Mouse (Mus musculus): Measurements from ENCODE around the gene Lama2. TPM values are rescaled to one million over a fixed set of nuclear protein-coding genes. Genes with fewer than 3 reads are reported as not detected.

Gene Lama2
- polyA plus RNA-seq, 1 experiment from 2014 or later: 6.5 TPM

GRCm38 (mm10) chr10:27123763-27124162 is 495.8 kb downstream of the Lama2 start:
- WGBS: 75% methylated on average over 5 of the region's 5 CpGs
- no peak overlapping the region for H3K27ac ChIP-seq
- H3K9me3 ChIP-seq: no peaks in the 10 kb centered on the region
- DNase-seq (ENCODE audit: low spot score): no peak
- no peak overlapping the region for H3K4me3 ChIP-seq
- no peaks in the 10 kb centered on the region for H3K36me3 ChIP-seq
- H3K27me3 ChIP-seq (ENCODE audit: insufficient read depth, poor library complexity, severe bottlenecking): no peaks in the 10 kb centered on the region
- H3K4me1 ChIP-seq: no peaks in the 10 kb centered on the region

GRCm38 (mm10) chr10:27117815-27118214 is 501.7 kb downstream of the Lama2 start:
- DNase-seq (ENCODE audit: low spot score): no peak
- Histone ChIP-seq H3K27ac (no peak overlapping the region), H3K36me3 (no peaks in the 10 kb centered on the region), H3K4me3 (no peak overlapping the region), H3K4me1 (no peaks in the 10 kb centered on the region), H3K27me3 (ENCODE audit: insufficient read depth, poor library complexity, severe bottlenecking) (no peaks in the 10 kb centered on the region), H3K9me3 (no peaks in the 10 kb centered on the region)
- WGBS: 83% methylated on average over 3 of the region's 3 CpGs

- Histone ChIP-seq H3K9me3 (no peaks in the 10 kb centered on the region), H3K4me1 (no peaks in the 10 kb centered on the region), H3K27me3 (ENCODE audit: insufficient read depth, poor library complexity, severe bottlenecking) (no peaks in the 10 kb centered on the region), H3K27ac (no peak overlapping the region), H3K36me3 (no peaks in the 10 kb centered on the region), H3K4me3 (no peak overlapping the region)
- WGBS: 86% methylated on average over 2 of the region's 2 CpGs
- no peak for DNase-seq (ENCODE audit: low spot score)
Measured at GRCm38 (mm10) chr10:27116938-27117647, 502.5 kb downstream of the Lama2 start.

- H3K27ac ChIP-seq: no peak overlapping the region
- no peaks in the 10 kb centered on the region for H3K4me1 ChIP-seq
- no peaks in the 10 kb centered on the region for H3K27me3 ChIP-seq (ENCODE audit: insufficient read depth, poor library complexity, severe bottlenecking)
- no peaks in the 10 kb centered on the region for H3K9me3 ChIP-seq
- 90% methylated on average over 3 of the region's 3 CpGs for WGBS
- no peak for DNase-seq (ENCODE audit: low spot score)
- H3K4me3 ChIP-seq: no peak overlapping the region
- H3K36me3 ChIP-seq: no peaks in the 10 kb centered on the region
Measured at GRCm38 (mm10) chr10:27114131-27114530, 505.4 kb downstream of the Lama2 start.

DNA sequence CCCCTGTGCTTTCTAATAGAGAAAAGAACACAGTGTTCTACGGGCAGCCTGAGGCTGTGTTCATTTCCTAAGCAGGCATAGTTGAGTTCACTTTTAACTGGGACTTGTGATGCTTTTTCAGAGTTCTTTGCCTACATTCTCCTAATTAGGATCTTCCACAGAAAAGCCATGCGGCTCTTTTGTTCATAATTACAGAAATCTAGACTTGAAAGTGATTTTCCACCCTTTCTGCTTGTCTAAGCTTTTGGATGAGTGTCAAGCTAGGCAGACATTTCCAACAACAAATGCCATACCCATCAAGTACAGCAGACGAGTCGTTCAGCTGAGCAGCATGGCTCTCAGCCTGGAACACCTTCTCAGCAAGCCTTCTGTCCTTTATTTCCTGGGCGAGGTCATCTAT is 515.7 kb downstream of the Lama2 start:
- WGBS: 79% methylated on average over 5 of the region's 5 CpGs
- no peak for DNase-seq (ENCODE audit: low spot score)
- Histone ChIP-seq H3K4me3 (no peak overlapping the region), H3K27me3 (ENCODE audit: insufficient read depth, poor library complexity, severe bottlenecking) (no peaks in the 10 kb centered on the region), H3K9me3 (no peaks in the 10 kb centered on the region), H3K27ac (no peak overlapping the region), H3K4me1 (no peaks in the 10 kb centered on the region), H3K36me3 (no peaks in the 10 kb centered on the region)

DNA sequence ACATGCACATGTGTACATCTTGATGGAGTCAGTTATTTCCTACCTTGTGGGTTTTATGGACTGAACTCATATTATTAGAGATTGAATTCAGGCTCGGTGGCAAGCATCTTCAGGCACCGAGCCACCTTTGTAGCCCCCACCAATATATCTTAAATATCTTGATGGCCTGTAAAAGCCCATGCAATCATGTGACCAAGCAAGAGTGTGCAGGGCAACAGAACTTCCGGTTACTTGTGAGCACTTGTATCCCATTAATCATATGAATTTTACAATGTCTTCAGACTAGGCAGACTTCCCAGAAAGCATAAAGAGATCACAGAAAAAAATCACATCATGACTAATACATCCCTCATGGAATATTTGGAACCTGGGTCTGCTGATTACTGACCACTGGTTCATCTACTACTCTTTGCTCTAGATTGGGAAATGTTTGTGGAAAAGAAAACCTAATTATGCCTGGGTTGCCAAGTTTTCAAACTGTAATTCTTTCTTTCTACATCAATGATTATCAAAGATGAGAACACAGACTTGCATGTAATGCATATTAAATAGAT is 517.7 kb downstream of the Lama2 start:
- H3K9me3 ChIP-seq: no peaks in the 10 kb centered on the region
- H3K27me3 ChIP-seq (ENCODE audit: insufficient read depth, poor library complexity, severe bottlenecking): no peaks in the 10 kb centered on the region
- no peak overlapping the region for H3K4me3 ChIP-seq
- H3K27ac ChIP-seq: no peak overlapping the region
- no peaks in the 10 kb centered on the region for H3K4me1 ChIP-seq
- no peaks in the 10 kb centered on the region for H3K36me3 ChIP-seq
- DNase-seq (ENCODE audit: low spot score): no peak
- WGBS: 86% methylated on average over 3 of the region's 3 CpGs

- H3K27ac ChIP-seq: no peak overlapping the region
- 0 out of 2 replicates have a peak, but pooled peaks cover 3% of the 10 kb centered on the region for H3K4me1 ChIP-seq
- H3K27me3 ChIP-seq (ENCODE audit: insufficient read depth, poor library complexity, severe bottlenecking): no peaks in the 10 kb centered on the region
- DNase-seq (ENCODE audit: low spot score): no peak
- no peaks in the 10 kb centered on the region for H3K9me3 ChIP-seq
- WGBS: 79% methylated on average over 2 of the region's 2 CpGs
- H3K4me3 ChIP-seq: no peak overlapping the region
- H3K36me3 ChIP-seq: no peaks in the 10 kb centered on the region
Measured at GRCm38 (mm10) chr10:27077113-27077512, 542.4 kb downstream of the Lama2 start.

DNA sequence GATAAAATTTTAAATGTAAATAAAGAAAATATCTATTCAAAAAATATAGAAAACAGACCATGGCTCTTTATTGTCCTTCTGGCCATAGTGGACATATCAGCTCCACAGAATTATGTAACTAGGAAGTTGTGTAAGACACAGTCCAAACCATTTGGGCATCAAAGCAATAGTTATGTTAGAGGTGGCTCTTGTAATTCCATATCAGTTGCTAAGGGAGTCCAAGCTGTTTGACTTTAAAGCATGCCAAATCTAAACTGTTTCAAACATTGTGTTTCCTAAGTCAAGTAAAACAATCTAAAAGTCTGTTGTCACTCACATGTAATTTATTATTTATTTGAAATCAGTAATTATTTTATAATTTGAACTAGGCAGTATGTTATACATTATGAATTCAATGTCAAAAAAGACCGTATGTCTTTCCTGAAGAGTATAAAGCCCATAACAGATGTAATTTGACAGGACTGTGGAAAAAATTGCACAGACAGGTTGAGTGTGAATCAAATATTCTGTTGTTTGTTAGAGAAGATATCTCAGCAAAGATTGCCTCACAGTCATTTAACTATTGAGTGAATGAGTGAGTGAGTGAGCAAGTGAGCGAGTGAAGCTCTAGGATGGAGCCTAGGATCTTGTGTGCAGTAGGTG is 550.6 kb downstream of the Lama2 start:
- Histone ChIP-seq H3K36me3 (no peaks in the 10 kb centered on the region), H3K4me1 (0 out of 2 replicates have a peak, but pooled peaks cover 4% of the 10 kb centered on the region), H3K4me3 (no peak overlapping the region), H3K27ac (no peak overlapping the region), H3K27me3 (ENCODE audit: insufficient read depth, poor library complexity, severe bottlenecking) (no peaks in the 10 kb centered on the region), H3K9me3 (no peaks in the 10 kb centered on the region)
- WGBS: 82% methylated on average over 2 of the region's 2 CpGs
- no peak for DNase-seq (ENCODE audit: low spot score)

DNA sequence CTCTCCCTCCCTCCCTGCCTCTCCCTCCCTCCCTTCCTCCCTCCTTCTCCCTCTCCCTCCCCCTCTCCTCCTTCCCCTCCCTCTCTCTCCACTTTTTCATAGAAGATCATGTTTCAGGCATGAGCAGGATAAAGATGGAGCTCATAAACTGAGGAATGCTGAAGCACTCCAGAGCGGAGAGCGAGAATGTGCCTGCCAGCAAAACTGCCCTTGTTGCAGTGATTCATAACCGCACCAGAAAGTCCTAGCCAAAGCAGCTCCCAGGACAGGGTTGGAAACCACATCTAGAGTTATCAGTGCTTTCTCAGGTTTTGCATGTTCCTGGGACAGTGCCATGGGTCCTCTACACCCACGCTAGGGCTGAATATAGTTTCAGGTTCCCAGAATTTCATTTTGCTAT is 555.9 kb downstream of the Lama2 start:
- Histone ChIP-seq H3K36me3 (no peaks in the 10 kb centered on the region), H3K4me1 (0 out of 2 replicates have a peak, but pooled peaks cover 7% of the 10 kb centered on the region), H3K9me3 (no peaks in the 10 kb centered on the region), H3K27ac (no peak overlapping the region), H3K27me3 (ENCODE audit: insufficient read depth, poor library complexity, severe bottlenecking) (no peaks in the 10 kb centered on the region), H3K4me3 (no peak overlapping the region)
- 52% methylated on average over 4 of the region's 4 CpGs for WGBS
- DNase-seq (ENCODE audit: low spot score): no peak

DNA sequence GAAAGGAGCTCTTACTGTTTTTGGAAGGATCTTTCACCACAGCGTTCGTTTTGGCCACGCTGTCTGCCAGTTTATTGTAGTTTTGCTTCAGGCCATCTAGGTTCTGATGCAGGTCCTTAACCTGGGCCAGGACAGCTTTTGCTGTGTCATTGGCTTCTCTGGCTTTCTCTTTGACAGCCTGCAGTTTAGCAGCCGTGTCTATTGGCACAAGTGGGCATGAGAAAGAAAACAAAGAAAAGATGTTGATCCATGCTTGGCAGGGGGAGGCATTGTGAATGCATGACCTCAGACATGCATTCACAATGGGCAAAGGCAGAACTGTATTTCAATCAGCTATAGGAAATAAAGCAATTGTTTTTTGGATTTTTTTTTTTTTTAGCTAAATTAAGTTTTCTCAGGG is 565.1 kb downstream of the Lama2 start:
- Histone ChIP-seq H3K4me1 (no peaks in the 10 kb centered on the region), H3K27ac (no peak overlapping the region), H3K9me3 (no peaks in the 10 kb centered on the region), H3K27me3 (ENCODE audit: insufficient read depth, poor library complexity, severe bottlenecking) (no peaks in the 10 kb centered on the region), H3K36me3 (no peaks in the 10 kb centered on the region), H3K4me3 (no peak overlapping the region)
- DNase-seq (ENCODE audit: low spot score): no peak
- 72% methylated on average over 4 of the region's 4 CpGs for WGBS

DNA sequence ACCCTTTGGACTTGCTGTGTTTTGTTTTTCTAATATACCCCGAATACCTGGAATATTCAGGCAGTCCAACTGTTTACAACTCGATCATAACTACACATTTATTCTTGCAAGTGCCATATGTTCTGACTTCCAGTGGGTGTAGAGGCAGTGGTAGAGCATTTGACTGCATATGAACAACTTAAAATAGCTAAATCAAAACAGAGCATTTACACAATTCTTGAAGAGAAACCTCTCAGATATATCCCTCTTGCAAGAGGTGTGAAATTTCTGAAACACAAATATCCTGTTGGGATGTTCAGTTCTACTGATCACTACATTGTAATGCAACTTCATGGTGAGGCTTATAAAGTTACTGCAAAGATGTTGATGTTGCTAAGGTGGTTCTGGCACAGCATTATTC is 572.4 kb downstream of the Lama2 start:
- DNase-seq (ENCODE audit: low spot score): no peak
- H3K36me3 ChIP-seq: no peaks in the 10 kb centered on the region
- no peaks in the 10 kb centered on the region for H3K9me3 ChIP-seq
- no peaks in the 10 kb centered on the region for H3K4me1 ChIP-seq
- H3K27ac ChIP-seq: no peak overlapping the region
- 69% methylated on average over 2 of the region's 2 CpGs for WGBS
- H3K4me3 ChIP-seq: no peak overlapping the region
- H3K27me3 ChIP-seq (ENCODE audit: insufficient read depth, poor library complexity, severe bottlenecking): no peaks in the 10 kb centered on the region

- H3K9me3 ChIP-seq: no peaks in the 10 kb centered on the region
- H3K27me3 ChIP-seq (ENCODE audit: insufficient read depth, poor library complexity, severe bottlenecking): no peaks in the 10 kb centered on the region
- H3K36me3 ChIP-seq: no peaks in the 10 kb centered on the region
- H3K4me3 ChIP-seq: no peak overlapping the region
- 31% methylated on average over 1 of the region's 1 CpGs for WGBS
- H3K27ac ChIP-seq: no peak overlapping the region
- no peak for DNase-seq (ENCODE audit: low spot score)
- H3K4me1 ChIP-seq: no peaks in the 10 kb centered on the region
Measured at GRCm38 (mm10) chr10:27041812-27042211, 577.7 kb downstream of the Lama2 start.

DNA sequence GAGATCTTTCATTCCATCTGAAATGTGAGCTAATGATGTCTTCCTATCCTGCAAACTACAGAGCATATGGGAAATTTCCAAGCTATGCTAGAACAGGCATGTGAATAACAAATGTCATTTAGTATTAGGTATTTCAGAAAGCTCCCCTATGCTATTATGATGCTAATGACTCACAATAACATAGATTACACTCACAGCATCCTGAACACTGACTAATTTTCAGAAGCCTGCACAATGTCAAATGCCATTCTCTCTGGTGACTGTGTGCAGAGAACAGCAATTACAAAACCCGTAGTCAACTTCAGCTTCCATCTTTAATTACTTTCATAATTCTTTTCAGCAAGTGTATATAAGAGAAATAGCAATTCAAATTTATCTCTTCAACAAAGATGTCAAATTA is 596.9 kb downstream of the Lama2 start:
- Histone ChIP-seq H3K27ac (no peak overlapping the region), H3K36me3 (no peaks in the 10 kb centered on the region), H3K9me3 (no peaks in the 10 kb centered on the region), H3K27me3 (ENCODE audit: insufficient read depth, poor library complexity, severe bottlenecking) (no peaks in the 10 kb centered on the region), H3K4me3 (no peak overlapping the region), H3K4me1 (no peaks in the 10 kb centered on the region)
- no peak for DNase-seq (ENCODE audit: low spot score)
- 70% methylated on average over 1 of the region's 1 CpGs for WGBS

Measured in heart, embryonic 10.5 days (tissue).